Mouse (Mus musculus) intestine, embryonic 16.5 days (tissue): ENCODE measurements at regions not wholly inside any gene's neighbourhood (a gene's known extent, or its start where the extent isn't known, plus 50 kb on each side); places are given as distances from the start of the nearest gene placed in this dataset.

Experiments used
- ATAC-seq: fragments of 200-750 bp; cut with Nextera tagmentation; 2 replicates; pipeline ENCODE4 v1.8.0; 2017; ENCODE audit warnings: moderate TSS enrichment, moderate library complexity
- H3K27ac ChIP-seq: fragments of 300-500 bp; sonication (generic); 2 replicates; pipeline ENCODE4 v1.5.1; 2014; ENCODE audit warnings: mild to moderate bottlenecking, low read length
- H3K27me3 ChIP-seq: fragments of 300-500 bp; sonication (generic); replicated peaks from 2 replicates; pipeline ENCODE4 v1.6.1; 2014; ENCODE audit warnings: low read length, control low read depth, mixed read lengths; ENCODE audit not compliant: control insufficient read depth, insufficient read depth
- H3K36me3 ChIP-seq: fragments of 300-500 bp; sonication (generic); 2 replicates; pipeline ENCODE4 v1.6.1; 2014; ENCODE audit warnings: low read length, control low read depth; ENCODE audit not compliant: control insufficient read depth, insufficient read depth
- H3K4me1 ChIP-seq: fragments of 300-500 bp; sonication (generic); 2 replicates; pipeline ENCODE4 v1.6.1; 2014; ENCODE audit warnings: low read length, control low read depth, mixed read lengths; ENCODE audit not compliant: control insufficient read depth, insufficient read depth
- H3K4me2 ChIP-seq: fragments of 300-500 bp; sonication (generic); 2 replicates; pipeline ENCODE4 v1.6.1; 2014; ENCODE audit warnings: low read depth, low read length, control low read depth
- H3K4me3 ChIP-seq: fragments of 300-500 bp; sonication (generic); 2 replicates; pipeline ENCODE4 v1.5.1; 2014; ENCODE audit warnings: mild to moderate bottlenecking, low read length
- H3K9ac ChIP-seq: fragments of 300-500 bp; sonication (generic); 2 replicates; pipeline ENCODE4 v1.6.1; 2014; ENCODE audit warnings: low read depth, low read length
- H3K9me3 ChIP-seq: fragments of 300-500 bp; sonication (generic); 2 replicates; pipeline ENCODE4 v1.6.1; 2016; ENCODE audit warnings: low read length, control low read depth; ENCODE audit not compliant: control insufficient read depth
- WGBS: fragments of 180-500 bp; shearing (Covaris S2); extraction: QIAGEN DNeasy Blood & Tissue Kit; methylation state at CpG from one replicate; pipeline ENCODE4 v1.1.7; 2014; 5-methylcytosine and 5-hydroxymethylcytosine counted together

DNA sequence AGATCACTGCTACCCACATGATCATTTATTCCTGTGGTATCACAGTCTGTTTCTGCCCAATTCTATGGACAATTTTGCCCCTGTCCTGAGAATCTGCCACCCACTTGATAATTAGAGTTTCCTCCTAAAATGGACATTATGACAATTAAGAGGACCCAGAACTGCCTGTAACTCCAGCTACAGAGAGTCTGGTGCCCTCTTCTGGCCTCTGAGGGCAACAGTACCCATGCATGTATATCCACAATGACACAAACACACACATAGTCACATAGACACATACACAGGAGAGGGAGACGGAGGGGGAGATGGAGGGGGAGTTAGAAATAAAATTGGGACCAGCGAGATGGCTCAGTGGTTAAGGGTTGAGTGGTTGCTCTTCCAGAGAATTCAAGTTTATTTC lies 170.9 kb upstream of the Ercc4 start:
- H3K4me1 ChIP-seq, result no peaks in the 10 kb centered on the region
- no peaks in the 10 kb centered on the region for H3K9me3 ChIP-seq
- H3K4me2 ChIP-seq, result no peak overlapping the region
- H3K27me3 ChIP-seq, result no peaks in the 10 kb centered on the region
- 93% methylated on average over 2 of the region's 2 CpGs for whole genome bisulfite sequencing
- no peak for ATAC-seq
- no peak overlapping the region for H3K9ac ChIP-seq
- no peak overlapping the region for H3K4me3 ChIP-seq
- no peak overlapping the region for H3K27ac ChIP-seq
- H3K36me3 ChIP-seq, result no peaks in the 10 kb centered on the region

DNA sequence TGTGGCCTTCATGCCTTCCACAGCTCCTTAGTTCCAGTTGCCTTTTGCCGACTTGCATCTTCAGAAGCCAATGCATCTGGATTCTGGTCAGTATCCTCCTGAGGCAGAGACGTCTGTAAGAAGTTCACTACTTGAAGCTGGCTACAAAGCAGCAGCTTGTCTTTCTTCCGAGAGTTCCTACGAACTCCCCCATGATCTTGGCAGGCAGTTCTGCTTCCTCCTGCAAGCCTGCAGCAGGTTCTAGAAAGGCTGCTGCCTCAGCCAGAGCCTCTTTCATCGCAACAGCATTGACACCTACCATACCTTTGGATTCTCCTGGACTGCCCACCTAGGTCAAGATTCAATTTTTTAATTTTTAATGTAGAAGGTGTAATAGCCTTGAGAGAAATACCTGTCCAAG lies 158.3 kb upstream of the Ercc4 start:
- ATAC-seq, result no peak
- 86% methylated on average over 5 of the region's 5 CpGs for WGBS
- H3K4me2 ChIP-seq, result no peak overlapping the region
- H3K9ac ChIP-seq, result no peak overlapping the region
- H3K27me3 ChIP-seq, result no peaks in the 10 kb centered on the region
- no peaks in the 10 kb centered on the region for H3K36me3 ChIP-seq
- H3K4me3 ChIP-seq, result no peak overlapping the region
- H3K27ac ChIP-seq, result no peak overlapping the region
- H3K9me3 ChIP-seq, result no peaks in the 10 kb centered on the region
- H3K4me1 ChIP-seq, result no peaks in the 10 kb centered on the region

DNA sequence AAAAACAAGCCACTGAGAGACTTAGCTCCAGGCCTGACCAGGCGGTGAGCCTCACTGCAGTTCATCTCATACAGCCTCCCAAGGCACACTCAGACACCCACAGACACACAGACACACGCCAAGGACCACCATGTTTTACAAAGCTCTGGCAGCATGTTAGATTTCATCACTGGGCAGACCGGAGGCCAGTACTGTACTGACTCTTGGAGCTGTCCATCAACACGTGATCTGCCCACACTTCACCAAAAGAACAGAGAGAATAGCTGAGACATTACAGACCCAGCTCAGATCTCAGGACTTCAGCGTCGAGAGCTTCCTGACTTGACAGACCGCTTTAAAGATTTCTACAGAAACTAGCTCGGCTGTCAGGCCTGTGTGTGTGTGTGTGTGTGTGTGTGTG lies 155.5 kb upstream of the Ercc4 start:
- Histone ChIP-seq H3K4me3 (no peak overlapping the region), H3K36me3 (no peaks in the 10 kb centered on the region), H3K27ac (no peak overlapping the region), H3K27me3 (no peaks in the 10 kb centered on the region), H3K9me3 (no peaks in the 10 kb centered on the region), H3K4me2 (no peak overlapping the region), H3K9ac (no peak overlapping the region), H3K4me1 (no peaks in the 10 kb centered on the region)
- ATAC-seq, result no peak
- 52% methylated on average over 8 of the region's 8 CpGs for WGBS

DNA sequence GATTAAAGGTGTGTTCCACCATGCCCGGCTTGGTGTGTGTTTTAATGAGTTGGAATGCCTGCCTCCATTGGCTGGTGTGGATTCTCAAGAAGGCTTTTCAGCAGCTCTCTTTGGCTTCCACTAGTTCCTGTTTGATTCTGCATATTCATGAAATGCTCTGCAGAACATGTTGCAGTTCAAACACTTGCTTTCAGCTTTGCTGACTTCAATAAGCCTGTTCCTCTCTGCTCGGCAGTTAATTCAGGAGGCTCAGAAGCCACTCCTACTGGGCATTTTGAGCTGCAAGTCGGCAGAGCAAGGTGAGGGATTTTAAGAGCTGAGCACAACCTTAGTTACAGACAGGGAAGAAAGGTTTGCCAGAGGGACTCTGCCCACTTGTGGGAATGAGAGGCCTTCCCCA lies 153.1 kb upstream of the Ercc4 start:
- Histone ChIP-seq H3K27ac (no peak overlapping the region), H3K9ac (no peak overlapping the region), H3K4me1 (no peaks in the 10 kb centered on the region), H3K9me3 (no peaks in the 10 kb centered on the region), H3K4me3 (no peak overlapping the region), H3K36me3 (no peaks in the 10 kb centered on the region), H3K27me3 (no peaks in the 10 kb centered on the region), H3K4me2 (no peak overlapping the region)
- ATAC-seq, result no peak
- 63% methylated on average over 3 of the region's 3 CpGs for WGBS

DNA sequence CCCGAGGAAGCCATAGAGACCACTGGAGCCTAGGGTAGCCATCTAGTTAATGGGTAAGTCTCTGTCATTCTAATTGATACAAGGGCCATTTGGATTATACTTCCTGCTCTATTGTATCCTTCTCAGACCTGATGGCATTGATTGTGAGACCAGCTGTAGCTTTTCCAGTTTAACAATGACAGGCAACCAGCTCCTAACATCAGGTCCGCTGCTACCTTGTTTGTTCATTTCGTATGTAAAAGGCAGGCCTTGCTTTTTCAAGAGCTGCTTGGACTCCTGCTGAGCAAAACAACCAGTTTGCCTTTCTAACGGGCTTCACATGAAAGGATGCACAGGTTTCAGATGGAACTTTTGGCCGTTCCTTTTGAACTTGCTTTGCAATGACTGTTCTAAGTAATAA lies 148.6 kb upstream of the Ercc4 start:
- Histone ChIP-seq H3K9ac (no peak overlapping the region), H3K4me3 (no peak overlapping the region), H3K9me3 (no peaks in the 10 kb centered on the region), H3K27ac (no peak overlapping the region), H3K36me3 (no peaks in the 10 kb centered on the region), H3K4me1 (no peaks in the 10 kb centered on the region), H3K4me2 (no peak overlapping the region), H3K27me3 (no peaks in the 10 kb centered on the region)
- no peak for ATAC-seq
- WGBS, result 69% methylated on average over 5 of the region's 5 CpGs

DNA sequence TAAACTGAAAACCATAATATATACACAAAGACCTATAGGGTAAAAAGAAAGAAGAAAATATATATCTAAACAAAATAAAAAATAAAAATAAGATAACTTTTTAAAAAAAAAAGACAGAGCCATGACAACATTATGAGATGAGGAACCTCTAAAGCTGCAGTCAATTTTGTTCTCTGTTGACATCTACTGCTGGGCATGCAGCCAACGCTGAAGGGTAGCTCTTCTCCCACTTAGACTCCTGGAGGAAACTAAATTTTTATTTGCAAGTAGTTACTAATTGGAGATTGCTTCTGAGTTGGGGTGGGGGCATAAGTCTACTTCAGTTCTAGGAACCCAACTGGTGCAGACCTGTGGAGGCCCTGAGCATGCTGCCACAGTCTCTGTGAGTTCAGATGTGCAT lies 126.8 kb upstream of the Ercc4 start:
- 78% methylated on average over 1 of the region's 1 CpGs for WGBS
- Histone ChIP-seq H3K4me1 (no peaks in the 10 kb centered on the region), H3K27ac (no peak overlapping the region), H3K36me3 (no peaks in the 10 kb centered on the region), H3K9ac (no peak overlapping the region), H3K9me3 (no peaks in the 10 kb centered on the region), H3K4me2 (no peak overlapping the region), H3K4me3 (no peak overlapping the region), H3K27me3 (no peaks in the 10 kb centered on the region)
- no peak for ATAC-seq

DNA sequence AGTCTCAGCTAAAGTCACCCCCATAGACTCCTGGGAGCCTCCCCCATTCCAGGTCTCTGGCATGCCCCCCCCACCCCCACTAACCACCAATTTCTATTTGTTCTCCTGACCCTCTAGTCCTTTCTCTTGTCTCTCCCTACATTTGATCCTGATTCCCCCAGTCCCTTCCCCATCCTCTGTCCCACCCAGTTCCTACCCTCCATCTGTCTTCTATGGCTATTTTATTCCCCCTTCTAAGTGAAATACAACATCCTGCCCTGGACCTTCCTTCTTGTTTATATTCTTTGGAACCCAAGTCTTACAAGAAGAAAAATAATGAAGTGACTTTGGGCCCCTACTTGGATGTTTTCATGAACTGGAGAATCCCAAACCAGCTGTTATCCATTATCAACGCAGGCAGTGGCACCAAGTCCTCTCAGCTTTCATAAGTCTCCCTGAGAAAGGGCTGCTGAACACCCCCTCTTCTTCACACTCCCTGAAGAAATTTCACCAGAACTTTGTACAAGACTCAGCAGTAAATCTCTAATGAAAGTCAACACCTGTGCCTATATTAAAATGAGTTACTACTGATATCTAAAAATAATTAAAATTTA lies 108.1 kb upstream of the Ercc4 start:
- no peak overlapping the region for H3K4me2 ChIP-seq
- no peaks in the 10 kb centered on the region for H3K27me3 ChIP-seq
- no peaks in the 10 kb centered on the region for H3K9me3 ChIP-seq
- WGBS, result 41% methylated on average over 1 of the region's 1 CpGs
- no peak for ATAC-seq
- H3K36me3 ChIP-seq, result no peaks in the 10 kb centered on the region
- H3K4me1 ChIP-seq, result no peaks in the 10 kb centered on the region
- H3K4me3 ChIP-seq, result no peak overlapping the region
- no peak overlapping the region for H3K27ac ChIP-seq
- H3K9ac ChIP-seq, result no peak overlapping the region

DNA sequence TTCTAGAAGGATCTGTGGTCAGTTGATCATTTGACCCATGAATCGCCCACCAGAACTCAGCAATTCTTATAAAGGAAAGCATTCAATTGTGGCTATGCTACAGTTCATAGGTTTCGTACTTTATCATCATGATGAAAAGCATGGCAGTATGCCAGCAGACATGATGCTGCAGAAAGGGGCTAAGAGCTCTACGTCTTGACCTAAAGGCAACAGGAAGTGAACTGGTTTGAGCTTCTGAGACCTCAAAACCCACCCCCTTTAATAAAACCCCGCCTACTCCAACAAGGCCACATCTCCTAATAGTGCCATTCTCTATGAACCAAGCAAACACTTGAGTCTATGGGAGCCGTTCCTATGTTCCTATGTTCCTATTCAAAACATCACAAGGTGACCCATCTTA lies 96.6 kb upstream of the Ercc4 start:
- H3K4me1 ChIP-seq, result no peaks in the 10 kb centered on the region
- no peak overlapping the region for H3K9ac ChIP-seq
- no peaks in the 10 kb centered on the region for H3K9me3 ChIP-seq
- H3K36me3 ChIP-seq, result no peaks in the 10 kb centered on the region
- H3K4me3 ChIP-seq, result no peak overlapping the region
- no peaks in the 10 kb centered on the region for H3K27me3 ChIP-seq
- H3K27ac ChIP-seq, result no peak overlapping the region
- no peak for ATAC-seq
- H3K4me2 ChIP-seq, result no peak overlapping the region
- 87% methylated on average over 5 of the region's 5 CpGs for WGBS

DNA sequence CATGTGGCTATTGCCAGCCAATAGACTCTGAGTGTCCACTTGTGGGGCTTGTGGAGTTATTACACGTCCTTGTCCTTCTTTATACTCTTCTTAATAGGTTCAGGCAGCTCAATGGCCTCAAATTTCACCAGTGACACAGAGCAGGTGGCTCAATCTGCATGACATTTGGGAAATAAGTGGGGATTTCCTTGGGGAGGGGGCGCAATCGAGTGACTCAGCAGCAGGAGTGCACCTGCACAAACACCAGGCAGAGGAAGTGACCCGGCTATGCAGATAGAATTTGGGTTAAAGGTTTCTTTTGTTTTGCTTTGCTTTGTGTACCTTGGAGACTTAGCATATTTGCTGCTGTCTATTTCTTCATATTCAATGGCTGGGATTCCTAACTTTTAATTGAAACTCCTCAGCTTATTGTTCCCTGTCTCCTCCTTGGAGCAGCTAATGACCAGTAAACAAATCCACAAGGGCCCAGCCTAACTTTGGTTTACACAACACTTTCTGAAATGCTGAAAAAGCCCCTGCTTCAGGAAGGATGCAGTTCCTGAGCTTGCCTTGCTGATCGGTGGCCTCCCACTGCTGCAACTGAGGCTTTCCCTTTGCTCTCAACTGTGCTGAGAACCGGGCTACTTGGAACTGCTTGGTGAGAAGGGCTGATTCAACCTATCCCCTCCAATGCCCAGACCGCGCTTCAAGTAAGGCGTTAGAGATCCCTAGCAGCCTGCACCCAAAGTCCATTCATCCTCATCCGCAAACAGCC lies 95.4 kb upstream of the Ercc4 start:
- H3K4me3 ChIP-seq, result no peak overlapping the region
- no peak overlapping the region for H3K27ac ChIP-seq
- no peak overlapping the region for H3K4me2 ChIP-seq
- no peaks in the 10 kb centered on the region for H3K4me1 ChIP-seq
- no peaks in the 10 kb centered on the region for H3K27me3 ChIP-seq
- no peak for ATAC-seq
- no peaks in the 10 kb centered on the region for H3K36me3 ChIP-seq
- 59% methylated on average over 10 of the region's 10 CpGs for WGBS
- no peaks in the 10 kb centered on the region for H3K9me3 ChIP-seq
- H3K9ac ChIP-seq, result no peak overlapping the region

DNA sequence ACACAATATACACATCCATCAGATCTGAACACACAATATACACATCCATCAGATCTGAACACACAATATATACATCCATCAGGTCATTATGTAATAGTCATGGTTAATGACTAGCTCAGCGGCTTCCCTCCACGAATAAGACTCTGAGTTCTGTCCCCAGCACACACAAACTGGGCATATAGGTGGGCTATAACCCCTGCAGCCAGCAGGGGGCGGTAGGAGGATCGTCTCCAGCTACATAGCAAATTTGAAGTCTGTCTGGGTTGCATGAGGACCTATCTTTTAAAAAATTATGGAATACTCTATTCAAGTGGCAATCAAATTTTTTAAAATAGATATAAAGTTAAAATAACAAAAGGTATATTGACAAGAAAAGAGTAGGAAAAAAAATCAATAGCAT lies 86.6 kb upstream of the Ercc4 start:
- WGBS, result 51% methylated on average over 4 of the region's 4 CpGs
- Histone ChIP-seq H3K9ac (no peak overlapping the region), H3K4me1 (no peaks in the 10 kb centered on the region), H3K4me2 (no peak overlapping the region), H3K36me3 (no peaks in the 10 kb centered on the region), H3K27me3 (no peaks in the 10 kb centered on the region), H3K27ac (no peak overlapping the region), H3K4me3 (no peak overlapping the region), H3K9me3 (no peaks in the 10 kb centered on the region)
- no peak for ATAC-seq
